Mouse (Mus musculus) lung, postnatal 0 days (tissue): ENCODE measurements around the gene Slc25a16.

Experiments used
- CTCF ChIP-seq: IDR thresholded peaks from 2 replicates; pipeline ENCODE4 v1.5.1; 2016; ENCODE audit warnings: antibody characterized with exemption, mild to moderate bottlenecking
- EP300 ChIP-seq: IDR thresholded peaks from 2 replicates; pipeline ENCODE4 v1.6.1; 2016; ENCODE audit warnings: antibody characterized with exemption, mild to moderate bottlenecking, control low read depth

DNA sequence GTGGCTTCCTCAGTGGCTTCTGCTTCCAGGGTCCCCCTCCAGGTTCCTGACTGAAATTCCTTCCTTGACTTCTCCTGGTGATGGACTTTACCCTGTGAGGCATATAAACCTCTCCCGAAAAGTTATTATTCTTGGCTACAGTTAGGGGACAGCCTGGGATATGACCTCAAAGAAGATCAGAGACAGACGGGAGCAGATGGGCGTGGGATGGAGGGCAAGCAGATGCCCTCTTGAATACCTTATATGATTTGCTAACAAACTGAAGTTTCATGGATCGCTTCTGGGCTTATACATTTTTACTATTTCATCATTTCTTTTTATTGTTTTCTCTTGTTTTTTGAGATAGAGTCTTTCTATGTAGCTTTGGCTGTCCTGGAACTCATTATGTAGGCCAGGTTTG lies 44.9 kb upstream of the Slc25a16 start:
- no peak for TF ChIP-seq CTCF
- no peak for TF ChIP-seq EP300
